Mouse (Mus musculus) splenic B cell, adult 2 months (primary cell): Measurements from ENCODE around the gene Cstf2.
A peak's percentile ranks its signal among the peaks of the same experiment; 100 is the strongest.

Source experiments
- DNase-seq: peaks from one replicate; pipeline ENCODE4 v3.0.0-alpha.2; 2011; ENCODE audit warnings: low read depth, low spot score
- H3K27me3 ChIP-seq: 2 replicates; pipeline ENCODE4 v1.6.1; 2012; ENCODE audit warnings: mild to moderate bottlenecking, low read length, moderate library complexity, mixed read lengths; ENCODE audit not compliant: control insufficient read depth, poor library complexity, insufficient read depth, severe bottlenecking
- H3K36me3 ChIP-seq: 2 replicates; pipeline ENCODE4 v1.6.1; 2012; ENCODE audit warnings: mild to moderate bottlenecking, low read length, moderate library complexity, mixed read lengths; ENCODE audit not compliant: control insufficient read depth, poor library complexity, insufficient read depth, severe bottlenecking

Gene Cstf2

DNA sequence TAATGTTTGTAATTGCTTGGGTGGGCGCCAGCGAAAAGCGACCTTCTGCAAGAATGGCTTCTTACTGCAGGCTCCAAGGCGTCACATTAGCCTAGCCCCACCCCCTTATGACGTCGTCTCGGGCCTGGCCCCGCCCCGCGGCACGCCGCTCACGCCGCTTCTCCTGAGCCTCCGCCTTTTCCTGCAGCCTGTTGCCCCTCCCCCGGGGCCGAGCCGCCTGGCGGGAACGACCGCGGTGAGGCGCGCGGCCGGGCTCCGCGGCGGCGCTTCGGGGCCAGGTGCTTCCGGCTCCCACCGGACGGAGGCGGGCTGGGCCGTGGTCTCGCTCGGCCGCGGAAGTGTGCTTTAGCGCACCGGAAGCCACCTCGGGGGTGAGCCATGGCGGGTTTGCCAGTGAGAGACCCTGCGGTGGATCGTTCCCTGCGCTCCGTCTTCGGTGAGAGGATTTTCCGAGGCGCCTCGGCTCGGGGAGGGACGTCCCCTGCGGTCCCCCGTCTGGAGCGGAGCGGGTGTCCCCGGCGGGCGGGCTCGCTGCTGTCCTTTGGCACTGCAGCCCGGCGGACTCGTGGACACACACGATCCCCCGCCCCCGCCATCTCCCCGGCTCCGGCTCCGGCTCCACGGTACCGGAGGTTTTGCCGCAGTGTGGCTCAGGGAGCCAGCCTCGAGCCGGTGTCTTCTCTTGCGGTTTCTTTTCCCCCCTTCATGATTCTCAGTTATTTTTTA is at the start of gene Cstf2:
Gene Cstf2 (plus strand): TSS at position 201 of the 726 bp plus-strand sequence.
- DNase-seq, result peak; percentile 93
- no peaks in the 10 kb centered on the region for H3K36me3 ChIP-seq
- no peaks in the 10 kb centered on the region for H3K27me3 ChIP-seq

DNA sequence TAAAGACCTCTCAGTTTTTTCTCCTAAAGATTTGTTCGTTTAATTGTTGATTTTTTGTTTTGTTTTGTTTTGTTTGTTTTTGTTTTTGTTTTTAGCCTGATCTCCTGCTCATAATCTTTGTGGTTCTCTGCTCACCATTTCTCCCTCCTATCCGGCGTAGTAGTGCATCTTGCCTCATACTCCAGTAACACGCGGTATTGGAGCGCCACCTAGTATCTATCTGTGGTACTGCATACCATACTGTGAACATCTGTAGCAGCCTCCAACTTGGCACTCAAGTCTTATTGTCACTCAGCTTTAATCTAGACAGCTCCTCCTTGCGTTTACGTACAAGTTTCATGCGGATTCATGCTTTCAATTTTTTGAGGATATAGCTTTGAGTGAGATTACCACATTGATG is 40.0 kb upstream of the Cstf2 start:
- no peaks in the 10 kb centered on the region for H3K36me3 ChIP-seq
- no peaks in the 10 kb centered on the region for H3K27me3 ChIP-seq
- peak; percentile 64 for DNase-seq

DNA sequence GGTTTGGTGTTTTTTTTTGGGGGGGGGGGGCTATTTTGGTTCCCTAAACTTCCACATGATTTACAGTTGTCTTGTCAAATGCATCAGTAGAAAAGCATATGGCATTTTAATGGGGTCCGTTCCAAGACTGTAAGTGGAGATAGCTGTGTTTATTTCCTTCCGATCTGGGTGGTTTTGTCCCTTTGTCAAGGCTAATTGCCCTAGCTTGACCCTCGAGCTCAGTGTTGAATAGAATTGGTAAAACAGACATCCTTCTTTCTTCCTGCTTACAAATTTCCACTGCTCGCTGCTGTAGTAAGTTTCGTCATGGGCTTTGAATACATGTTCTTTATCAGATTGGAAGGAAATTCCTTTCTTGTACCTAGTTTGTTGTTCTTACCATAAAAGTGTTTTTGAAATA is 38.3 kb upstream of the Cstf2 start:
- Histone ChIP-seq H3K36me3 (no peaks in the 10 kb centered on the region), H3K27me3 (no peaks in the 10 kb centered on the region)
- no peak for DNase-seq

DNA sequence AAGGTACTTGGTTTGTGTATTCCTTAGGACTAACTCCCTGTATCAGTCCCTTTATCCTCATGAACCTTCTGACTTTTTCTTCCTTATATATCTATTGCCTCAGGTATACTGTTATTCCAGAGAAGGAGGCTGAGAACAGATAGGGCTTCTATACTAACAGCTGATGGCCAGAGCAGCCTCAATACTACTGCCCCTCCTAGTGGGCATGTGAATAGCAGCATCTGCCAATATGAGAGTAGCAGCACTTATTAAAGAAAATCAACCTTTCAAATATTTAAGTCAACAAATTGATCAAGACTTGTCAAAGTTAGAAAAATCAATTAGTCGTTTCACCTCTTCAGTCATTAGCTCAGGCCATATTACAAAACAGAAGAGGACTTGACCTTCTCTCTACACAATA is 10.0 kb upstream of the Cstf2 start:
- DNase-seq, result no peak
- H3K36me3 ChIP-seq, result no peaks in the 10 kb centered on the region
- H3K27me3 ChIP-seq, result no peaks in the 10 kb centered on the region

DNA sequence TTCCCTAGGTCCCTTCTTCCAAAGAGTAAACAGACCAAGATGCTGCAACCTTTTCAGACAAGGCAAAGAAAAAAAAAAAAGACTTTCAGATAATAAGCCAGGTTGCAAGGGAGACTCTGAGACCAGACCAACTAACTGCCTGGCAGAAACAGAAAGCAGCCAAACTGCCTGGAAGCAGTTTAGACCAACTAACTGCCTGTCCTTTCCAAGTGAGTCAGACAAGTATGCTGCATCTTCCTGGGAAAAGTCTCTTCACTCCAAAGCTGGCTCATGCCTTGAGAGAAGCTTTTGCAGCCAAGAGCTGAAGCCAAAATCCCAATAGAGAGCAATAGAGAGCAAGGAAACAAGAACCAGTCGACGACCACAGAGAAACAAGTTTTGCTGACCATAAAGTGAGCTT is 2.1 kb upstream of the Cstf2 start:
- H3K27me3 ChIP-seq, result no peaks in the 10 kb centered on the region
- no peak for DNase-seq
- no peaks in the 10 kb centered on the region for H3K36me3 ChIP-seq

DNA sequence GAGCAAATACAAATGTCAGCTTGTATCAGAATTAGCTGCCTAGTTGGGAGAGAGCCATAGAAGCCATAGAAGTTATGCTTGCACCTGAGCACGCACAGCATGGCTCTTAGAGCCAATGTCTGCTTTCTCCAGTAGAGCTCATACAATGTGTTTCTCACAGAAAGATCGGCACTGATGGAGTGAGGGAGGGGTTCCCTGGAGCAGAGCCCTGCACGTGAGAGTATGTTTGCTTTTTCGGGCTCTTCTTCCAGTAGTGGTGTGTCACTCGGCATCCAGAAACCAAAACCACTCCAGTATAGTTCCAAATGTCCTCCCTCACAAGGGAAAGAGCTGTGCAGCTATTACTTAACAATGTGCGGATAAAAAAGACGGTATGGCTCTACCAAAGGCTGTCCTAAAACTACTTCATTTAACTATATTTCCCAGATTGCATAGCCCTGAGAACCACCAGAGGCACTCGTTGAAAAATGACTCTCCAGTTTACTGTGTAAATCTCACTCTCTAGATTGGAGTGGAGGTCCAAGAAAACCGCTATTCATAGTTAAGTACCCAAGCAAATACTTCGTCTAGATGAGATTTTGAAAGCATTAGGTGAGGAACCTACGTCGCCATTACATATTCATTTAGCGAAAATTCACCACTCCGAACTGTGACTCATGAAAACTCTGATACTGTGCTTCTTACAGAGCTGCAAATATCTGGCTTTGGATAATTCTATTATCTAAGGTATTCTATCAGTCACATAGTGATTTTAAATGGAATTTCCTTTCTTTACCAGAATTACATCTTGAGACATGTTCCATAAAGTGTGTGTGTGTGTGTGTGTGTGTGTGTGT is 729 bp upstream of the Cstf2 start:
- H3K27me3 ChIP-seq, result no peaks in the 10 kb centered on the region
- H3K36me3 ChIP-seq, result no peaks in the 10 kb centered on the region
- no peak for DNase-seq

DNA sequence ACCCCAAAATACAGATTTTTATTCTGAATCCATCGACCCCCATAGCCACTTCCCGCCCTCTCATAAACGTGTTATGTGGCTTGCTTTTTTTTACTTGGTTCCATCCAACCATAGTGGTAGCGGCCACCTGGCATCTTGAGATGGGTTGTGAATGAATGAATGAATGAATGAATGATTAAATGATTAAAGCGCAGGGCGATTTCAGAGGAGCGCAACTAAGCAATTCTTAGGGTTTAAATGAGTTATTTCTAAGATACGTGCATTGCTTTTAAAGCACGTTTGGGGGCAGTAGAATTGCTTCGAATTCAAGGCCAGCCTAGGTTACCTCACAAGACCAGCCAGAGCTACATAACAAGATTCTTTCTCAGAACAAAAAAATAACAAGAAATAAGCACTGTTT is 777 bp downstream of the Cstf2 start:
- peak; percentile 54 for DNase-seq
- Histone ChIP-seq H3K36me3 (no peaks in the 10 kb centered on the region), H3K27me3 (no peaks in the 10 kb centered on the region)

DNA sequence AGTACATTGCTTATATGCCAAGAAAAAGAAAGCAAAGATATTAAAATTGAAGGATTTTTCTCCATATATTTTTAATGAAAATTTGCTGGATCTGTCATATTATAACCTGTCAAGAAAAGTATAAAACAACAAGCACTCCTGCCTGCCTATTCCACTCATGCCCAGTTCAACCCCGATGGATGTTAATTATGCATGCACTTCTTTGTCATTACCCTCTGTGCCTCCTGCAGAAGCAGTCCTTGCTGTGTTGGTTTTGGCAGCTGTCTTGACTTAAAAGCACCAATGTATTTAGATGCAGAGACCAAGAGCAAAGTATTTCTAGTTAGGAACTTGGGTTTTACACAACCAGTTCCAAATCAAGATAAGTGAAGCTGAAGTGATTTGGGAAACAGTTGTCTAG is 26.5 kb downstream of the Cstf2 start:
- DNase-seq, result no peak
- H3K36me3 ChIP-seq, result no peaks in the 10 kb centered on the region
- H3K27me3 ChIP-seq, result no peaks in the 10 kb centered on the region

DNA sequence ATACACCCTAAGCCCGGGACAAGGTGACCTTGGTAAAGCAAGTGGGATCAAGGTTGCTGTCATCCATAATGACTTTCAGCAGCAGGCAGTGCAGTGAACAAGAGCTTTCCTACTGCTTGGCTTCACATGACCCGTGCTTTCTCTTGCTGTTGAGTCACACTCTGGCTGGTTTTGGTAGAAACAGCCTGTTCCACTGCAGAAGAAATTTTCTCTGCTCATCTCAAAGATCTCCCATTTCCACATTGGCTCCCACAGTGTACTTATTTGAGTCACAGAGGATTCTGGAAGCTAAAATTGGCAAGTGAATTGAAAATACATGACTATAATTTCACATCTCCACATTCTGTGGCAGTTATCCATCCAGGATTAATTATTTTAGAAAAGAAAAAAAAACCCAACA is 43.7 kb downstream of the Cstf2 start:
- no peaks in the 10 kb centered on the region for H3K36me3 ChIP-seq
- H3K27me3 ChIP-seq, result no peaks in the 10 kb centered on the region
- no peak for DNase-seq

DNA sequence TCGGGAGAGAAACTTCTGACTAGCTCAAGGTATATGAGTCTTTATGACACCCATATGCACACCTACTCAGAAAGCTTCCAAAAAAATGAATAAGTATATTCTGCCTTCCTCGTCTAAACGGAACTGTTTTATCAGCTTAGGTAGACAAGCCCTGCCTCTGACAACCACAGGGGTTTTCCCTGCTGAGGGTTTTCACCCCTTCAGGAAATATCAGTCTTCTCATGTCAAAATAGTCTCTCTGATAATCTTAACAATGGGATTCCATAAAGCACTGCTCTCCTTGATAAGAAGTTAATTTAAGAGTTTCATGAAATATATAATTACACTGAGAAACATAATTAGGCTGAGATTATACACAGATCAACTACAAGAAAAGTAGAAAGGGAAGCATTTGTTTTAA is 52.8 kb downstream of the Cstf2 start:
- no peaks in the 10 kb centered on the region for H3K27me3 ChIP-seq
- no peaks in the 10 kb centered on the region for H3K36me3 ChIP-seq
- peak; percentile 24 for DNase-seq

DNA sequence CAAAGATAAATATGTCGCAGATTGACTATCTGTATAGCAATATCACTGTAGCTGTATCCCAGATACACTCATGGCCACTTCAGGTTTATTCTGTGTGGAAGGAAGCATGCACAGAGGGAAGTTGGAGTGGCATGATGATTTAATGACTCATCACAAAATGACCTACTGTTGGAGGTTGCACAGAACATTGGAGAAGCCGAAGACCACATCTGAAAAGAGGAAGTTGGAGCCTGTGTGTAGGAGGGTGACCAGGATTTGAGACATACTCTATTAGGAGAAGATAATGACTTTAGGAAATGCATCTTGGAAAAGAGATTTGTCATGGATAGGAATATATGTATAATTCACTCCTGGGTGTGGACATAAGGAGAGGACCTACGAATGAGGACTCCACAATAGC is 57.4 kb downstream of the Cstf2 start:
- DNase-seq, result no peak
- Histone ChIP-seq H3K36me3 (no peaks in the 10 kb centered on the region), H3K27me3 (no peaks in the 10 kb centered on the region)

DNA sequence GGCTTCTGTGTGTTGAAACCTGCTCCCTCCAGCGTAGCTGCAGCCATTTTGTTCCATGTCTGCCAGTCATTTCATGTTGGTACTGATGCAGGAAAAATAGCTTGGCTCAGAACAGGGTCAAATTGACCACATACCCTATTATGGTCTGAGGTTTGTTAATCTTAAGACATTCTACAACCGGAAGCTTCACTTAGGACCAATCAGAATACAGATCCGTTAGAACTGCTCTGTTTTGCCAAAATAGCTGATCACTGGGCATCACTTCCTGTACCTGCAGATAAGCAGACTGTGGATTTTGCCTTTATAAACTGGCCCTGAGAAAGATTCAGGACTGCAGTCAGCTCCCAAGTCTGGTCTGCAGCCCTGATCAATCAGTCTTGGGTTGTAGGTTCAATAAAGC is 69.6 kb downstream of the Cstf2 start:
- H3K36me3 ChIP-seq, result no peaks in the 10 kb centered on the region
- H3K27me3 ChIP-seq, result no peaks in the 10 kb centered on the region
- no peak for DNase-seq

DNA sequence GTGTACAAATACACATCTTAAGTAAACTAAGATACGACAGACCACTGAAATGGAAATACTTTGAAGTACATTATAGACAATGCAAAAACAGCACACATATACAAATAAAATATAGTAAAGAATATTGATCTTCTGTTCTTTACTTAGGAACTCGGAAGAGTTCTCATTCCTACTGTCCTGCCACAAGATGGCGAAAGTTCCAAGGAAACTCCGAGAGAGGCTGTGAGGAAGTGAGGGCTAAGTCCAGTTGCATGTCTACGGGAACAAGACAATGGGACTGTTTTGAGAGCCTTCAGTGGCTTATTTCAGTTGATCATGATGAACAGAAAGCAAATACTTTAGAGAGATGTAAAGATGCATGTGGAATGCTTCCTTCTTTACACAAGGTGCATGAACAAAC is 73.3 kb downstream of the Cstf2 start:
- peak; percentile 18 for DNase-seq
- H3K27me3 ChIP-seq, result no peaks in the 10 kb centered on the region
- H3K36me3 ChIP-seq, result no peaks in the 10 kb centered on the region

DNA sequence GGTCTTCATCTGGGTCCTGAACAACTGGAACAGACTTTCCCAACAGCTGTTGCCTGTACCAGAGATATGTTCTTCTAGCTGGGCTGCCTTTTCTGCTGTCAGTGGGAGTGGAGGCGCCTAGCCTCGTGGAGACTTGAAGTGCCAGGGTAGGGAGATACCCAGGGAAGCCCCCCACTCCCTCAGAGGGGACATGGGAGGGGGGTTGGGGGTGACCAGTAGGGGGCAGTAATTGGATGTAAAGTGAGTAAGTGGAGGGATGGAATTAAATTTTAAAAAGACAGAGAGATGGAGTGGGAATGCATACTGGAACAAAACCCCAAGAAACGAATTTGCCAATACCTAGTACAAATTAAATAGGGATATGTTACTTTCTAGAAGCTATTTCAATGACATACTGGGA is 74.8 kb downstream of the Cstf2 start:
- Histone ChIP-seq H3K36me3 (no peaks in the 10 kb centered on the region), H3K27me3 (no peaks in the 10 kb centered on the region)
- DNase-seq, result peak; percentile 40
